Mouse (Mus musculus): Measurements from ENCODE around the gene Mpv17l2. TPM values are rescaled to one million over a fixed set of nuclear protein-coding genes. Genes with fewer than 3 reads are reported as not detected.

The Mpv17l2 gene
- 97.0 and 178 TPM in 2 replicates for polyA plus RNA-seq (2015; fragmentation: Nextera tagmentation; extraction: Ambion mirVana)

DNA sequence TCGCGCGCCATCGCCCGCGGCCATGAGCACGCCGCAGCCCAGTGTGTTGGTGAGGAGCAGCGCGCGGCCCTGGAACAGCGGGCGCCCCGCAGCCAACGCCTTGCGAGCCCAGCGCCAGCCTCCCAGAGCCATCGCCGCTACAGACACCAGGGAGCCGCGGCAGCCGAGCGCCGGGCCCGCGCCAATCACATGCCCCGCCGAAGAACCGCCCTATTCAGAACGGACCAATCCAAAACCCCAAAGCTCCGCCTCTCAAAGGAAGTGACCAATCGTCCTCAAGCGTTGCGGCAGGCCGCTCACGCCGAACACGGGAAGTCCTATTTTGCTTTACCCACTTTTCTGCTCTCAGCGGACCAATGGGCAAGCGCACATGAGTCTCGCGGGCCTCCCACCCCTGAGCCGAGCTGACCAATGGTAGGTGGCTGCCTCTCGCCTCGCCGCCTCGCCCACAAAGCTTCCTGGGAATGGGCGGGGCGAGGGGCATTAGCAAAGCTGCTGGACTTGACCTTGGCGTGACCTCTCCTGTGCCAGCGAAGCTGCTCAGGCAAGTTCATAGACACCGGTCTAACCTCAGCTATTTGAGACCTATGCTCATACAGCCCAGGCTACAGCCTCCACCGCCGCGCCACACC lies at the start of gene Mpv17l2:
TSS of gene Mpv17l2 (minus strand) at position 172 of the 632 bp plus-strand sequence.

DNA sequence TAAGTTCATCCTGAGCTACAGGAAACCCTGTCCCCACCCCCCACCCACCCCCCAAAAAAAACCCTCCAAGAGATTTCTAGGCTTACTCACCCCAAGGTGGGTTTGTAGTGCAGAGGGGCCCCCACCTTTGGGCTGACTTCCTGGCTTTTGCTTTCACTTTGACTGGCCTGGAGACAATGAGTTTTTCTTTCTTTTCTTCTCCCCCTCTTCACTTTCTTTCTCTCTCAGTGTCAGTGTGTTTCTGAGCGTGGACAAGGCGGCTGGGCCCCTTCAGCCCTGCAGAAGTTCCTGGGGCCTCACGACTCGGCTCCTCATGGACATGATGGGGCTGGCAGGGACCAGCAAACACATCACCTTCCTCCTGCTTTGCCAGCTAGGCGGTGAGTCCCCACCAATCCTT lies 47.5 kb upstream of the Mpv17l2 start, which contains the start of gene Il12rb1:
TSS of gene Il12rb1 (plus strand) at position 211 of the 400 bp plus-strand sequence.

GRCm38 (mm10) chr8:70804481-70805206 lies 43.9 kb upstream of the Mpv17l2 start, which contains the start of gene Mast3:
Mast3 (minus strand) TSS chr8:70805054.

DNA sequence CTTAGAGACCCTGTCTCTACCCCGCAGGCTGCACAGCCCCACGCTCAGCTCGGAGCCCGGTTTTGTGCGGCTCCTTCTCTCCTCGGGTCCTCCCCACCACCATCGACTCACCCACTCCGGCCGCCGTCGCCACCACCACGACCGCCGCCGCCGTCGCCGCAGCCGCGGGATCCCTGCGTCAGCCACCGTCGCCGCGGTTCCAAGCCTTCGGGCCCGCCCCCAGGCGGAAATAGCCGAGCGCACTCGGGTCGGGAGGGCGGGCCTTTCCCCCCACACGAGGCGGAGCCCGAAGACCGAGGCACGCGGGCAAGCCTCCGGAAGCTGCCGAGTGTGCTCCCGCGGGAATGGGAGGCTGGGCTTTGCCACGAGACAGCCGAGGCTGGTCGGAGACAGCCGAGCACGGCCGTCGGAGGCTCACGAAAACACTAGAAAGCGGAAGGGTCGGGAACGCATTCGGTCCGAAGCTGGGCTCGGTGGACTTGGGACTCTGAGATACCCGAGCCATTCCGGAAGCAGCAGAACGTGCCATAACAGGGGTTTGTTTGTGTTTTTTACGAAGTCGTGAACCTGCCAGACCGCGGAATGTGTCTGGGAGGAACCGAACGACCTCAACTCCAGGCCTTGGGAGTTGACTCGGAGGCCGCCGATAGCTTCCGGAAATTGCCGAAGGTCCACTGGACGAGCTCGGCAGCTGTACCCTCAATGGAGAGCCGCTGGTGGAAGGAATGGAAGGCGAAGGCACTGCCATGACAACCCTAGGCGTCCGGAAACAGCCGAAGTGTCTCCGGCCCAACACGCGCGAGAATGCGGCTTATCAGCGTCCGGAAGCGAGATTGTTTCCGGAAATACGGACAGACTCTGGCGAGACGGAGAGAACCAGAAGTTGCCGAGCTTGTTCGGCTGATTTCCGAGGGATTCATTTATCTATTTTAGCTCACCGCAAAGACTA lies 16.0 kb upstream of the Mpv17l2 start, which contains the start of gene Pik3r2:
TSS of gene Pik3r2 (minus strand) at position 218 of the 949 bp plus-strand sequence.

DNA sequence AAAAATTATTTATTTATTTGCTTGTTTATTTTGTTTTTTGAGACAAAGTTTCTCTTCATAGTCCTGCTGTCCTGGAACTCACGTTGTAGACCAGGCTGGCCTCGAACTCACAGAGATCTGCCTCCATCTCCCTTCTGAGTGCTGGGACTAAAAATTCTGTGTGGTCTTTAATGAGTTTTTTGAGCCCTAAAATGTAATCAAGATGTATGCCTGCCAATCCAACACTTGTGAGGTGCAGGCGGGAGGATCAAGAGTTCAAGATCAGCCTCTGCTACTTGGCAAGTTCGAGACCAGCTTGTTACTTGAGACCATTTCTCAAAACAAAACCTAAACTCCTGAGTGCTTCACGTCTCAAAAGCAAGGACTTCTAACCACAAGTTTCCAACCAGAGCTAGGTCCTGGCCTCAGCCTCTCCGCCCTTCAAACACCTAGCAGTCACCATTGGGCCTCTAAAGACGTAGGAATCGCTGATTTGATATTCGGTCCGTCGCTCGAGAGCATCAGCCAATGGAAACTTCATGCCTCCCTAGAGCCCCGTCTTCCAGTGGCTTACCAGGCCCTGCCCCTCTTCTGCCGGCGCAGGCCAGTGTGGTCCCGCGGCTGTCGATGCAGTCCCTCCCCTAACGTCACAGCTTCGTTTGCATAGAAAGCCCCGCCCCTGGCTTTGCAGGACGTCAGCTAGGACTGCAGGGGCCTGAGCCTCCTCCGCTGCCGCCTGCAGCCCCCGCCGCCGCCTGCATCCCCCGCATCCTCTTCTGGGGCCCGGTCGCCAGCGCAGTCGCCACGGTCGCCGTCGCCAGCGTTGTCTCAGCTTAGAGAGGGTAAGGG lies 6.5 kb downstream of the Mpv17l2 start, which contains the start of gene Rab3a:
TSS of gene Rab3a (plus strand) at position 637 of the 828 bp plus-strand sequence.

GRCm38 (mm10) chr8:70723486-70724210 lies 37.1 kb downstream of the Mpv17l2 start, which contains the start of gene Pde4c:
Pde4c (plus strand) TSS chr8:70723720.

DNA sequence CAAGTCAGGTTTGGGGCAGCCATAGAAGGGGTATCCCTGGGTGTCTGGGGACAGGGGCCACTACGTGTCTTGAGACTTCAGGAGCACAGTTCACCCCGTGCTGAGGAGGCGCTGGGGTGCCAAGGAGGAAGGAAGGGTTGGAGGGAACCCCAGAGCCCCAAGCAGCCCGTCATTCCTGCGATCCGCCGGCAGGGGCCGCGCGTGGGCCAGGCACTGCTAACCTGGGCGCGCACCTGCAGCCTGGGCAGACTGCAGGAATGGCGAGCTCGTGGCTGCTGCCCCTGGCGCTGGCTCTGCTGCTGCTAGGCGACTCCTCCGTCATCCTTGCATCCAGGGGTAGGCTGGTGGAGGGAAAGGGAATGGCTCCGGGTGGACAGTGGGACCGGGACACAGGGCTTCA lies 42.4 kb downstream of the Mpv17l2 start, which contains the start of gene Gm3336:
TSS of gene Gm3336 (plus strand) at position 247 of the 400 bp plus-strand sequence.

Small RNA genes within 50 kb of the gene (microRNA-seq; reads per million reads assigned to microRNA genes)
- 3.9 reads per million, percentile 2 among the genes with 10 or more reads in this experiment for gene Mir7240 (ENCODE audit: borderline replicate concordance, insufficient number of aligned reads)

Other genes starting within 250 kb of the Mpv17l2 start
- 271 and 313 TPM in 2 replicates for gene Fkbp8, start 233.2 kb downstream of the Mpv17l2 start, polyA plus RNA-seq (2015; fragmentation: Nextera tagmentation; extraction: Ambion mirVana)
- gene Kxd1, start 233.0 kb downstream of the Mpv17l2 start, polyA plus RNA-seq (2015; fragmentation: Nextera tagmentation; extraction: Ambion mirVana) = 62.6 and 81.0 TPM in 2 replicates
- 10.6 and 15.9 TPM in 2 replicates for gene Ell, start 221.5 kb downstream of the Mpv17l2 start, polyA plus RNA-seq (2015; fragmentation: Nextera tagmentation; extraction: Ambion mirVana)
- 85.1 and 85.8 TPM in 2 replicates for gene Isyna1, start 166.6 kb downstream of the Mpv17l2 start, polyA plus RNA-seq (2015; fragmentation: Nextera tagmentation; extraction: Ambion mirVana)
- 127 and 131 TPM in 2 replicates for gene Ssbp4, start 152.1 kb downstream of the Mpv17l2 start, polyA plus RNA-seq (2015; fragmentation: Nextera tagmentation; extraction: Ambion mirVana)
- 4.8 and 5.1 TPM in 2 replicates for gene Lrrc25, start 144.8 kb downstream of the Mpv17l2 start, polyA plus RNA-seq (2015; fragmentation: Nextera tagmentation; extraction: Ambion mirVana)
- gene Gdf15, start 128.5 kb downstream of the Mpv17l2 start, polyA plus RNA-seq (2015; fragmentation: Nextera tagmentation; extraction: Ambion mirVana) = 0.72 and 1.8 TPM in 2 replicates
- 45.9 and 87.4 TPM in 2 replicates for gene Pgpep1, start 100.6 kb downstream of the Mpv17l2 start, polyA plus RNA-seq (2015; fragmentation: Nextera tagmentation; extraction: Ambion mirVana)
- gene Lsm4, start 87.7 kb downstream of the Mpv17l2 start, polyA plus RNA-seq (2015; fragmentation: Nextera tagmentation; extraction: Ambion mirVana) = 186 and 193 TPM in 2 replicates
- gene Jund, start 62.0 kb downstream of the Mpv17l2 start, polyA plus RNA-seq (2015; fragmentation: Nextera tagmentation; extraction: Ambion mirVana) = 136 and 140 TPM in 2 replicates
- gene Iqcn, start 57.5 kb downstream of the Mpv17l2 start, polyA plus RNA-seq (2015; fragmentation: Nextera tagmentation; extraction: Ambion mirVana) = 0.04 and 0.05 TPM in 2 replicates
- 0.17 and 0.50 TPM in 2 replicates for gene Gm3336, start 42.4 kb downstream of the Mpv17l2 start, polyA plus RNA-seq (2015; fragmentation: Nextera tagmentation; extraction: Ambion mirVana)
- gene Pde4c, start 37.2 kb downstream of the Mpv17l2 start, polyA plus RNA-seq (2015; fragmentation: Nextera tagmentation; extraction: Ambion mirVana) = 0.05 and 0.72 TPM in 2 replicates
- 62.7 and 85.6 TPM in 2 replicates for gene Rab3a, start 6.3 kb downstream of the Mpv17l2 start, polyA plus RNA-seq (2015; fragmentation: Nextera tagmentation; extraction: Ambion mirVana)
- 28.8 and 38.7 TPM in 2 replicates for gene Pik3r2, start 15.8 kb upstream of the Mpv17l2 start, polyA plus RNA-seq (2015; fragmentation: Nextera tagmentation; extraction: Ambion mirVana)
- gene Mast3, start 44.1 kb upstream of the Mpv17l2 start, polyA plus RNA-seq (2015; fragmentation: Nextera tagmentation; extraction: Ambion mirVana) = 7.7 and 11.8 TPM in 2 replicates
- 0.18 and 0.20 TPM in 2 replicates for gene Il12rb1, start 47.5 kb upstream of the Mpv17l2 start, polyA plus RNA-seq (2015; fragmentation: Nextera tagmentation; extraction: Ambion mirVana)
- 7.9 TPM in 2 replicates for gene Arrdc2, start 78.8 kb upstream of the Mpv17l2 start, polyA plus RNA-seq (2015; fragmentation: Nextera tagmentation; extraction: Ambion mirVana)
- gene Kcnn1, start 102.3 kb upstream of the Mpv17l2 start, polyA plus RNA-seq (2015; fragmentation: Nextera tagmentation; extraction: Ambion mirVana) = 0.49 and 1.3 TPM in 2 replicates
- gene Ccdc124, start 113.0 kb upstream of the Mpv17l2 start, polyA plus RNA-seq (2015; fragmentation: Nextera tagmentation; extraction: Ambion mirVana) = 63.0 and 64.4 TPM in 2 replicates
- gene Slc5a5, start 131.8 kb upstream of the Mpv17l2 start, polyA plus RNA-seq (2015; fragmentation: Nextera tagmentation; extraction: Ambion mirVana) = 0.40 and 0.96 TPM in 2 replicates
- 5,087 and 7,211 TPM in 2 replicates for gene Rpl18a, start 136.5 kb upstream of the Mpv17l2 start, polyA plus RNA-seq (2015; fragmentation: Nextera tagmentation; extraction: Ambion mirVana)
- 25.8 and 27.4 TPM in 2 replicates for gene Map1s, start 145.0 kb upstream of the Mpv17l2 start, polyA plus RNA-seq (2015; fragmentation: Nextera tagmentation; extraction: Ambion mirVana)

Data from adrenal gland, postnatal 0 days (tissue).